Mouse (Mus musculus): ENCODE measurements around the gene Ptpn6. TPM values are rescaled to one million over a fixed set of nuclear protein-coding genes. Genes with fewer than 3 reads are reported as not detected.
A peak's percentile ranks its signal among the peaks of the same experiment; 100 is the strongest.

Ptpn6 gene
- total RNA-seq, 2 experiments from 2014 or later, result 308 to 1,024 TPM

- no peak for ATAC-seq (ENCODE audit: poor library complexity, severe bottlenecking)
These were observed 7.5 kb downstream of the Ptpn6 start for GRCm38 (mm10) chr6:124731038-124731437.

- ATAC-seq (ENCODE audit: poor library complexity, severe bottlenecking), result peak; percentile 64
These were observed 8.4 kb downstream of the Ptpn6 start for GRCm38 (mm10) chr6:124729850-124730705.

DNA sequence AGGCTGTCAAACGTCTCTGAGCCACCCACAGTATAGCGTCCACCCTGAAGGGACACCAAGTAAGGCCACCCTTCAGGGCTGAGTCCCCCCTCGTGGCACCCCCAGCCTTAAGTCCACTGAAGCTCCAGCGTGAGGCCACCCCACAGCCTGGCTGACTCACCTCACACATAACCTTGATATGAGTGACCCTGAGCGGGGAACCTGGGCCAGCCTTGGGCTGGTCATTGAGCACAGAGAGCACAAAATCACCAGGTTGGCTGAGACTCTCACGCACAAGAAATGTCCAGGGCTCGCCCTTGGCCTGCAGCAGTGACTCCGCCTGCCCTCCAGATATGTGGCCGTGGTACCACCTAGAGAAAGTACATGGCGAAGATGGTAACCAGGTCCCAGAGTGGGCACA, 9.9 kb downstream of the Ptpn6 start:
- ATAC-seq (ENCODE audit: poor library complexity, severe bottlenecking), result no peak

DNA sequence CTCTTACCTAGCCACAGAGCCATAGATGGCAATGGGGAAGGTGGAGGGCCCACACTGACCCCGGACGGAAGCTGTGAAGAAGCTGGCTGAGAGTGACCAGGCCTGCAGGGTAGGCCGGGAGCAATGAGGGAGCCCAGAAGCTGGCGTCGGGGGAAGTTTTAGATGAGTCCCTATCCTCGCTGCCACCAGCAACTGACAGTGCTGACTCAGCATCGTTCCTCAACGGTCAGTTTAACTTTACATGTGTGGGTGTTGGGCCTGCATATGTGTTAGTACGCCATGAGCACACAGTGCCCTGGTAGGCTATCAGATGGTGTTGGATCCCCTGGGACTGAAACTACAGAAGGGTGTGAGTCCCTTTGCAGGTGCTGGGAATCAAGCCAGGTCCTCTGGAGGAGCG, 14.0 kb downstream of the Ptpn6 start:
- no peak for ATAC-seq (ENCODE audit: poor library complexity, severe bottlenecking)

DNA sequence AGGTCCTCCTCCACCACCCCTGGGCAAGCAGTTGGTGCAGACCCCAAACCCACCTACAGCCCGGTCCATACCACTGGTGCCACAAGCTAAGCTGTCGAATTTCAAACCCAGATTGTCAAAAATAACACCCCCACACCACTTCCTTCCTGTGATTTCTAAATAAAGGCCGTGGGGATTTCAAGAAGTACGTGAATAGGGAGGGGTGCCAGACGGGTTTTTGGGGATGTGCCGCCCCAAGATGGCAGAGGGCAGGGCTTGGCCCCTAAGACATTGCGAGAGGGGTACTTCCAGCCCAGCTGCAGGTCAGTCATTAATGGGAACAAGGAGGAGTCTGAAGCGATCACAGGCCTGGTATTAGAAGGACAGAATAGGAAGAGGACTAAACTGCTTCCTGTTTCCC, 15.0 kb downstream of the Ptpn6 start:
- ATAC-seq (ENCODE audit: poor library complexity, severe bottlenecking), result peak; percentile 80

- ATAC-seq (ENCODE audit: poor library complexity, severe bottlenecking), result peak; percentile 1; the same call in 1 of the 2 replicates
These were observed 15.5 kb downstream of the Ptpn6 start for GRCm38 (mm10) chr6:124722876-124723473.

GRCm38 (mm10) chr6:124720904-124721303, 17.6 kb downstream of the Ptpn6 start:
- peak; percentile 19; the same call in 1 of the 2 replicates for ATAC-seq (ENCODE audit: poor library complexity, severe bottlenecking)

DNA sequence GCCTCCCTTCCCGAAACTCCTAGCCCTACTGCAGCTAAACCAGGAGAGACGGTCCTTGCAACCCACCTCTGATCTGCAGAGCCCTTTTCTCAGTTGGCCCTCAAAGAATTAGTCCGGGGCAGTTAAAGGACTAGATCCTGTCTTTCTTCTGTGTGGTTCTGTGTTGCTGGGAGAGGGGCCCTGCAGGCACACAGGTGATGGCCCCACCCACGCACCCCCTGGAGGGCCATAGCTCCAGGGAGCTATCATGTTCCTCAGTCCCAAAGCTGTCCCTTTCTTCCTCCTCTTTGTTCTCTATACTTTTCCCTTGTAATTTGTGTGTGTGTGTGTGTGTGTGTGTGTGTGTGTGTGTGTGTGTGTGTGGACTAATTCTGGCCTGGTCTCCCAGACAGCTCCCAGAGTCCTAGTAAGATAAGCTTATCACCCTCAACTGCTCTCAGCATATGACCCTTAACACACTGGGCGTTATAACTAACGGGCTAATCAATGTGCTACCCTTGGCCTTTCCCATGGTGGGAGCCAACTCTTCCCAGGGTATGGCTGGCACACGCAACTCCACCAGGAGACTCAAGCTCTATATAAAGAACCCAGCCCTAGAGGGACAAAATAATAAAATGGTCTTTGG, 19.0 kb downstream of the Ptpn6 start:
- ATAC-seq (ENCODE audit: poor library complexity, severe bottlenecking), result no peak

- no peak for ATAC-seq (ENCODE audit: poor library complexity, severe bottlenecking)
These were observed 19.8 kb downstream of the Ptpn6 start for GRCm38 (mm10) chr6:124718703-124719102.

DNA sequence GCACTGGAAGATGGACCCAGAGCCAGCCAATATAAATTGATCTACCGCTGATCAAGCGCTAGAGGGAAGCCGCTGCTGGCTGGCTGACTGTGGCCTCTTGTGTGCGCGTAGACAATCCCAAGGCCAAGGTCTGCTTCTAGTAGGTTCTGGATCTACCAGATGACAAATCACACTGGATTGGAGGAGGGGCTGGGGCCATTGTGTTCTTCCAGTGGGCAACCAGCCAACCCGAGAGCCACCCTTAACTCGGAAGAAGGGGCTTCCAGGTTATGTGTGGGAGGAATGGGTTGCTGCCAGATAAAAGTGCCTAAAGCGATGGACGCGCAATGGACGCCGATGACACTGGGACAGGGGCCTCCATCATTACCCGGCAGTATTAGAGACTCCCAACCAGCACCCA, 20.5 kb downstream of the Ptpn6 start:
- ATAC-seq (ENCODE audit: poor library complexity, severe bottlenecking), result no peak

- ATAC-seq (ENCODE audit: poor library complexity, severe bottlenecking), result peak; percentile 66
These were observed 21.5 kb downstream of the Ptpn6 start for GRCm38 (mm10) chr6:124716864-124717490.

DNA sequence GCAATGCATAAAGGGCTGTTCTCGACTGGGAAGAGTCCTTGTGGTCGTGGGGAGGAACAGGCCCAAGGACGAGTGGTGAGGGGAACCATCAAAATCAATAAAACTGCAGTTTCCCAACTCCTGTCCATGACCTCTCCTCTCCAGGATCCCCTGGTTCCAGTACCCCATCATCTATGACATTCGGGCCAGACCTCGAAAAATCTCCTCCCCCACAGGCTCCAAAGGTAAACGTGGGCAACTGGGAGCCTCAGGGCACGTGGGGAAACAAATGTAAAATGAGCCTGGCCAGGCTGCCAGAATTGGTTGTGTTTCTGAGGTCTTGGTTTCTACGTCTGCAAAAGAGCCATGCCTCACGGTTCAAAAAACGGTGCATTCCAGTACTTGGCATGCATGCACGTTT, 25.6 kb downstream of the Ptpn6 start:
- ATAC-seq (ENCODE audit: poor library complexity, severe bottlenecking), result no peak

DNA sequence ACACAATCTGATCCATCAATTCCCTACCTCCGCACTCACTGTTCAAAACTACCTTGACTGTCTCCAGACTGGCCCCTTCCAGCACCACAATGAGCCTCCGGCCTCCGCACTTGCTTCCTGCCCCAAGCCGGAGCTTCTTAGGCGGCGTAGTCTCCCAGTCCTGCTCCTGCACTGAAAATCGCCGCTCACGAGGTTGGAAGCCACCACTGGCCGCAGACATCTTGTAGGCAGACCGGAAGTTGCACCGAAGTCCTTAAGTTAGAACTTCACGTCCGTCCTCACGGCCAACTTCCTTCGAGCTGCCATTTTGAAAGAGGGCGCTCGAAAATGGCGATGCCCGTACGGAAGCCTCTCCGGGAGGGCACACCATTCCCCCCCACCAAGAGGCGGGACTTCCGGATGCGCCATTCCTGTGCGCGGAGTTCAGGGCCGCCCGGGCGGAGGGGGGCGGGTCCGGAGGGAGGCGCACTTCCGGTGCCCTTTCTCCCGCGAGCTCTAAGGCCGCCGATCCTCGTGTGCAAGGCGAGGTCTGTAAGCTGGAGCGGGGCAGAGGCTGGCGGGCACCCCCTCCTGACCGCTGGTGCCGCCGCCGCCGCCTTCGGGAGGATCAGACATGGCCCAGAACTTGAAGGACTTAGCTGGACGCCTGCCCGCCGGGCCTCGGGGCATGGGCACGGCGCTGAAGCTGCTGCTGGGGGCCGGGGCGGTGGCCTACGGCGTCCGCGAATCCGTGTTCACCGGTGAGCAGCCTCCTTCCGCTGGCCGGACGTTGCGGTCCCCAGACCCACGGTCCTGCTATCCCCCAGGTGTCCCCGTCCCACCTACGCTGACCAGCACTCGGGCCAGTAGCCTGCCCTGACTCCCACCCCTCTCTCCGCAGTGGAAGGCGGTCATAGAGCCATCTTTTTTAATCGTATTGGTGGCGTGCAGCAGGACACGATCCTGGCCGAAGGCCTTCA, 26.4 kb downstream of the Ptpn6 start, which contains the start of the genes Emg1 and Phb2:
Gene Emg1 (minus strand): TSS at position 355 of the 959 bp plus-strand sequence.
Gene Phb2 (plus strand): TSS at position 513 of the 959 bp plus-strand sequence.
- peak; percentile 95 for ATAC-seq (ENCODE audit: poor library complexity, severe bottlenecking)

DNA sequence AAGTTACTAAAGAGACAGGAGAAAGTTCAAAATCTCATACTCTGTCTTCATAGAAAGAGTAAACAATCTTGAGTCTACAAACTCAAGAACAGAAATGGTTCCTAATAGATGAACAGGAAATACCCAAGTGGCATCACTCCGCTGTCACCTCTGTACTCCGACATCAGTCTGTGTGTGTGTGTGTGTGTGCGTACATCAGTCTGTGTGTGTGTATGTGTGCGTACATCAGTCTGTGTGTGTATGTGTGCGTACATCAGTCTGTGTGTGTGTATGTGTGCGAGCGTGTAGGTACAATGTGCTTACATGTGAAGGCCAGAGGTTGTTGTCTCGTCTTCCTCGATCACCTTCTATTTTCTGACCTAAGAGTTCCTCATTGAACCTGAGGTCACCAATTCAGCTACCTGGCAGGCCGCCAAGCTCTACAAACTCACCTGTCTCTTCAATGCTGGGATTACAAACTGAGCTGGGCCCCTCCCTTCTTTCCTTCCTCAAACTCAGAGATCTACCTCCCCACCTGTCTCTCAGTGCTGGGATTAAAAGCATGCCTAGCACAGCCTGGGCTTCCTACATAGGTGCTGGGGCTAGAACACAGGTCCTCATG, 30.1 kb downstream of the Ptpn6 start:
- ATAC-seq (ENCODE audit: poor library complexity, severe bottlenecking), result no peak

DNA sequence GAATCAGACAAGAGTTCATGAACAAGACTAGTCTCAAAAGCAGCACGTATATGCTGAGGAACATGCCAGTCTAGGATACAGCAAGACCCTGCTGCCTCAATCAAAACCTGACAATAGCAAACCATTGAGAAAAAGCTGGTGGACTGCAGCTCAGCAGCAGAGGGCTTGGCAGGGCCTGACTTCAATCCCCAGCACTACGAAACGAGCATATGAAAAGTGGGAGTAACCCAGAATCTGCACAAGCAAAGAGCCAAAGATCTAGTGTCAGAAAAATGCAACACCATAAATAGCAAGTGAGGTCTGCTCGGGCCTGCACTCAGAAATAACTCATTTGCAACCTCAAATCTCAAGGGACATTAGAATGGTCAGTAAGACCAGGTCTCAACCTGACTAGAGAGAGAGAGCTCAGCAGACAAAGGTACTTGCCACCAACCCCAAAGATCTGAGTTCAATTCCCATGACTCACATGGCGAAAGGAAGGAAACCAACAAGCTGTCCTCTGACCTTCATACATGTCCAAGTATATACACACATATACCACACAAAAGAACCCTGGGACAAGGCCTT, 32.4 kb downstream of the Ptpn6 start:
- ATAC-seq (ENCODE audit: poor library complexity, severe bottlenecking), result no peak

DNA sequence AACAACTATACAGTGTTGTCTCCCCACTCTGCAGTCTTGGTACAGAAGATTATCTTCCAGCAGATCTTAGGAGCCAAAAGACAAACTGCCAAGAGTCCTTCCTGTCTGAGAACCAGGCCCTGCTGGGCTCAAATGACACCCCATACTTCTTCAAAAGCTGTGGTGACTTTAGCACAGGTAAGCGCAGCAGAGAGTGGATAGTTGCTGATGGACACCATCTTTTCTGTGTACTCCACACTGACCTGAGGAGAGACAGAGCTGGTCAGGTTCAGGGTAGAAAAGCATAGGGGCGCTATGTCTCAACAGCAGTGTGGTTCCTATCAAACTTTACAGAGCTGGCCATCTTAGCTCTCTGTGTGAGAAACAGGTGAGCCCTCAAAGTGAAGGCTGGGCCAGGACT, 34.1 kb downstream of the Ptpn6 start:
- no peak for ATAC-seq (ENCODE audit: poor library complexity, severe bottlenecking)

- no peak for ATAC-seq (ENCODE audit: poor library complexity, severe bottlenecking)
These were observed 34.7 kb downstream of the Ptpn6 start for GRCm38 (mm10) chr6:124703789-124704188.

GRCm38 (mm10) chr6:124702784-124703103, 35.8 kb downstream of the Ptpn6 start:
- peak; percentile 95 for ATAC-seq (ENCODE audit: poor library complexity, severe bottlenecking)

DNA sequence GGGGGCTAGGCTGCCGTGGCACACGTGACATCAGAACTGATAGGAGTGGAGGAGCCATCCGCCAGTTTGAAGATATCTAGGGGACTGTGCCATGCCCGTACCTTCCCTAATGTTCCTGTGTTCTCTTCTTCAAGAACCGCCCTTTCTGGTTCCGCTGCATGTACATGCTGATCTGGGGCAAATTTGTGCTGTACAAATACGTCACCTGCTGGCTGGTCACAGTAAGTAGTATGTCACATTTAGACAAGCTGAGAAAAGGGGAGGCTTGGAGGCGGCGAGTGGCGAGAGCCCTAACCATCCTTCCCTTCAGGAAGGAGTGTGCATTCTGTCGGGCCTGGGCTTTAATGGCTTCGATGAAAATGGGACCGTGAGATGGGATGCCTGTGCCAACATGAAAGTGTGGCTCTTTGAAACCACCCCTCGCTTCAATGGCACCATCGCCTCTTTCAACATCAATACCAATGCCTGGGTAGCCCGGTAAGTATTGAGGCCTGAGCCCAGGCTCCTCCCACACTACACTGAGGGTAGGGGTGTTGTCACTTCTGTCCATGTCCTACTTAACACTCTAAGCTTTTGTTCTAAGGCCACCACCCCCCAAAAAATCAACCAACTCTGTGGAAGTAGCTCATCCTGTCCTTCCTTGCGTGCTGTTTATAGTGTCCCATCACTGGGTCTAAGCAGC, 36.3 kb downstream of the Ptpn6 start:
- ATAC-seq (ENCODE audit: poor library complexity, severe bottlenecking), result no peak

Data from megakaryocyte, adult 5-6 weeks (primary cell).